Mouse (Mus musculus) bone marrow macrophage, adult 2 months (primary cell): ENCODE measurements around the gene Pdha1. TPM values are rescaled to one million over a fixed set of nuclear protein-coding genes. Genes with fewer than 3 reads are reported as not detected.

Source experiments
- H3K27ac ChIP-seq: 2 replicates; pipeline ENCODE4 v1.5.1; 2012; ENCODE audit warnings: low read depth, low read length; ENCODE audit not compliant: insufficient read depth
- H3K4me1 ChIP-seq: 2 replicates; pipeline ENCODE4 v1.6.1; 2012; ENCODE audit warnings: low read length; ENCODE audit not compliant: control insufficient read depth, insufficient read depth
- H3K4me3 ChIP-seq: 2 replicates; pipeline ENCODE4 v1.5.1; 2012; ENCODE audit warnings: mild to moderate bottlenecking, low read length, moderate library complexity; ENCODE audit not compliant: insufficient read depth
- CTCF ChIP-seq: IDR thresholded peaks from 2 replicates; pipeline ENCODE4 v1.5.1; 2012; ENCODE audit warnings: low read depth, mild to moderate bottlenecking, low read length, moderate library complexity
- POLR2A ChIP-seq: IDR thresholded peaks from 2 replicates; pipeline ENCODE4 v1.6.1; 2012; ENCODE audit warnings: mild to moderate bottlenecking, low read depth, low read length, borderline replicate concordance
- polyA plus RNA-seq: library from polyadenylated mRNA; stranded (reverse); fragments of >200 nt; gene quantifications from 2 replicates; pipeline ENCODE4 v1.2.4, GENCODE M21; 2012; ENCODE audit not compliant: missing spikeins, insufficient read depth, insufficient read length

Gene Pdha1
- polyA plus RNA-seq, 1 experiment: 52.0 TPM

GRCm38 (mm10) chrX:160137177-160137860 is 894 bp downstream of the Pdha1 start:
- Histone ChIP-seq H3K4me1 (peaks cover 5% of the 10 kb centered on the region), H3K27ac (peak overlapping the region; percentile 88), H3K4me3 (peak overlapping the region; percentile 75)
- TF ChIP-seq CTCF: no peak
- TF ChIP-seq POLR2A: no peak

- peak overlapping the region; percentile 4; the same call in 1 of the 2 replicates for H3K27ac ChIP-seq
- TF ChIP-seq POLR2A (no peak), CTCF (no peak)
Measured at GRCm38 (mm10) chrX:160136153-160136552, 2.1 kb downstream of the Pdha1 start.

DNA sequence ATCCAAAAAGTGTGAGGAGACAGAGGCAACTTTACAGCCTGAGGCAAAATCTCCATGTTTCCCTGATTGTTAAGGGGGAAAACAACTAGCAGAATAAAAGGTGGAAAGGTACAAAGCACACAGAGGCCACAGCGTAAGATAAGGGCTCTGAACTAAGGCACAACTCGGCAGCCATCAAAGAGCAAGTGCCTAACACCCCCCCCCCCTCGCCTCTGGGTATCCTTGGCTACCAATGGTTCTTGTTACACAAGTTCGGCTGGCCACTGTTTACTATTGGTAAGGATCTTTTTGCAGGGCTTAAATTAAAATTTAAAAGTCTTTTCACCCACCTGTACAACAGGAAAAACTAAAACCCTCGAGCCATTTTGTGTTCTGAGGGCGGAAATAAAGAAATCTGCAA is 2.5 kb downstream of the Pdha1 start:
- H3K4me3 ChIP-seq: no peak overlapping the region
- TF ChIP-seq POLR2A: no peak
- TF ChIP-seq CTCF: no peak
- H3K4me1 ChIP-seq: peaks cover 5% of the 10 kb centered on the region
- no peak overlapping the region; the same call in 1 of the 2 replicates for H3K27ac ChIP-seq

More at GRCm38 (mm10) chrX:160136153-160136552, 2.1 kb downstream of the Pdha1 start:
- peak overlapping the region; percentile 39 for H3K4me3 ChIP-seq
- H3K4me1 ChIP-seq: peaks cover 5% of the 10 kb centered on the region

GRCm38 (mm10) chrX:160134136-160134843 is 3.9 kb downstream of the Pdha1 start:
- H3K4me3 ChIP-seq: no peak overlapping the region
- TF ChIP-seq POLR2A (no peak), CTCF (no peak)
- H3K4me1 ChIP-seq: peaks cover 5% of the 10 kb centered on the region
- no peak overlapping the region for H3K27ac ChIP-seq

DNA sequence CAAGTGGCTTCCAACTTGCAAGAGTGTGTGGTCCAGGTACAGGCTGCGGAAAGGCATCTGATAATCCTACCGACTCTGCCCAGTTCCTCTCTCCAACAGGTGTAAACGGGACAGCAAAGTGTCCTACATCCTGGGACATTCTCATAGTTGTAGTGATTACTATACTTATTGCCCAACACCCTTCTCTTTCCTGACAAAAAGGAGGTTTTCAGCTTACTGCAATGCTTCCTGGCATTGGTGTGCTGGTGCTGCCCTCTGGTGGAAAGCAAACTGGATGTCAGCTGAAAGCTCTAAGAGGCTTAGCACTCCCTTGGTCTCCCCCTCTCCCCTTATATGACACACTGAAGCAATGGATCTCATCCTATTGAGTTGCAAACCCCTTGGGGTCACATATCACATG is 21.6 kb downstream of the Pdha1 start:
- peak overlapping the region; percentile 61 for H3K27ac ChIP-seq
- H3K4me1 ChIP-seq: peaks cover 20% of the 10 kb centered on the region
- no peak for TF ChIP-seq CTCF
- TF ChIP-seq POLR2A: no peak
- no peak overlapping the region for H3K4me3 ChIP-seq

GRCm38 (mm10) chrX:160116074-160116473 is 22.1 kb downstream of the Pdha1 start:
- TF ChIP-seq POLR2A: no peak
- TF ChIP-seq CTCF: no peak
- H3K4me1 ChIP-seq: peaks cover 20% of the 10 kb centered on the region
- no peak overlapping the region for H3K4me3 ChIP-seq
- peak overlapping the region; percentile 69 for H3K27ac ChIP-seq

DNA sequence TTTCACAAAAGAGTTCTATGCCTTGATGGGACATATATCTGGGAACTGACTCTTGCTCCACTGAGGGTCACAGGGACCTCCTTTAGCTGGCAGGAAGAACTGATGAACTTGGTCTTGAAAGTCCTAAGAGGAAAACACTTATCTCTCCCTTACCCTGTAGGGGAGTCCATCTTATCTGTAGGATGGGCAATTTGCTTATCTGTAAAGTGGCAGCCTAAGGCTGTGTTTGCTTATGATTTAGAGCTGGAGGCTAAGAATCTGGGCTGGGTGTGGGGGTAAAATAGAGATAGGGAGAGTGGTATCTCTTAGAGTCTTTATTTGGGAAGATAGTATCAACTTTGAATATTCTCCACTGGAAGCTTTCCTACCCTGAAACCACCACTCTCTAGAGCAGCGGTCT is 24.4 kb downstream of the Pdha1 start:
- no peak for TF ChIP-seq POLR2A
- no peak for TF ChIP-seq CTCF
- Histone ChIP-seq H3K4me1 (peaks cover 20% of the 10 kb centered on the region), H3K4me3 (no peak overlapping the region), H3K27ac (no peak overlapping the region)

DNA sequence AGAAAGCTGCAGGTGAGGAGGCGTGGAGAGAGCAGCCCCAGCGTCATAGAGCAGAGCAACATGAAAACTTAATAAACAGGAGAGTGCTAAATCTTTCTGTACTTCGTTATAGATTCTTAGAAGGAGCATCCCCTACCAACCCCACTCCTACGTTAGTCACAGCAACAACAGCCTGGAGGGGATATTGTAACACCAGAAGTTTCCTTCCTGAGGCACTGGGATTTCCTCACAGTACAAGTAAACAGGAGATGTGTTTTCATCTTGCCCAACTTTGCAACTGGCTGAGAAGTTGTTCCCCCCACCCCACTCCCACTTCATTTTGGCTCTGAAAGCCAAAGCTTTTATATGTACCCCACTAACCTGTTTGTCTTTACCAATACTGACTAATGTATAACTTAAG is 30.4 kb downstream of the Pdha1 start:
- H3K4me1 ChIP-seq: no peaks in the 10 kb centered on the region
- no peak overlapping the region for H3K27ac ChIP-seq
- no peak overlapping the region for H3K4me3 ChIP-seq
- TF ChIP-seq POLR2A: no peak
- TF ChIP-seq CTCF: no peak

GRCm38 (mm10) chrX:160091973-160092372 is 46.2 kb downstream of the Pdha1 start:
- no peak overlapping the region for H3K27ac ChIP-seq
- TF ChIP-seq POLR2A (no peak), CTCF (no peak)
- no peaks in the 10 kb centered on the region for H3K4me1 ChIP-seq
- no peak overlapping the region for H3K4me3 ChIP-seq

Other genes starting within 250 kb of the Pdha1 start
- gene Map3k15, start 150.0 kb downstream of the Pdha1 start, polyA plus RNA-seq: 4.0 and 4.4 TPM in 2 replicates